Mouse (Mus musculus) CH12.LX (cell line): Measurements from ENCODE around the gene Atrx. TPM values are rescaled to one million over a fixed set of nuclear protein-coding genes. Genes with fewer than 3 reads are reported as not detected.

Source experiments
- DNase-seq: peaks from one replicate; pipeline ENCODE4 v3.0.0-alpha.2; 2013; ENCODE audit errors: extremely low read depth
- H3K27ac ChIP-seq: 2 replicates; pipeline ENCODE4 v1.5.1; 2012; ENCODE audit warnings: low read depth, mild to moderate bottlenecking, control low read depth, moderate library complexity; ENCODE audit not compliant: insufficient read depth
- H3K27me3 ChIP-seq: replicated peaks from 2 replicates; pipeline ENCODE3; 2012; ENCODE audit warnings: inconsistent platforms
- H3K36me3 ChIP-seq, 2 experiments: replicated peaks in 1 of 2; 2 replicates each; pipeline versions ENCODE3 to v1.6.1; 2012; ENCODE audit warnings: inconsistent platforms in 1 of 2, low read length in 1 of 2, mild to moderate bottlenecking in 1 of 2, mixed read lengths in 1 of 2, moderate library complexity in 1 of 2; ENCODE audit not compliant: control insufficient read depth in 1 of 2, insufficient read depth in 1 of 2
- H3K4me1 ChIP-seq, 2 experiments: 2 replicates each; pipeline ENCODE4 v1.6.1; 2012; ENCODE audit warnings: inconsistent platforms in 1 of 2, moderate library complexity in 1 of 2; ENCODE audit not compliant: insufficient read depth in 2 of 2, control insufficient read depth in 1 of 2
- H3K4me2 ChIP-seq: 2 replicates; pipeline ENCODE4 v1.6.1; 2012; ENCODE audit warnings: low read depth, mild to moderate bottlenecking, control low read depth; ENCODE audit not compliant: poor library complexity, insufficient read depth, severe bottlenecking
- H3K4me3 ChIP-seq, 3 experiments: fragments of 150-350 bp in 1 of 3; sonication (generic) in 1 of 3; replicated peaks in 1 of 3; 2 replicates each; pipeline versions ENCODE3 to v1.5.1; 2011 to 2012; ENCODE audit warnings: low read depth in 2 of 3, low read length in 2 of 3, mild to moderate bottlenecking in 2 of 3, moderate library complexity in 2 of 3, control low read depth in 1 of 3, improper control_type of control experiment in 1 of 3, inconsistent platforms in 1 of 3, mixed read lengths in 1 of 3; ENCODE audit not compliant: poor library complexity in 1 of 3
- H3K79me2 ChIP-seq: replicated peaks from 2 replicates; pipeline ENCODE4 v1.6.1; 2012; ENCODE audit warnings: mild to moderate bottlenecking, moderate library complexity; ENCODE audit not compliant: control insufficient read depth, poor library complexity, insufficient read depth, severe bottlenecking; ENCODE audit errors: extremely low read depth
- H3K9ac ChIP-seq: 2 replicates; pipeline ENCODE4 v1.6.1; 2012; ENCODE audit warnings: low read depth, mild to moderate bottlenecking, control low read depth, moderate library complexity; ENCODE audit not compliant: insufficient read depth
- H3K9me3 ChIP-seq: replicated peaks from 2 replicates; pipeline ENCODE3; 2012; ENCODE audit warnings: low read length, inconsistent platforms, mixed read lengths
- BHLHE40 ChIP-seq: IDR thresholded peaks from 2 replicates; pipeline ENCODE4 v1.6.1; 2011; ENCODE audit warnings: mild to moderate bottlenecking, low read depth, low read length, improper control_type of control experiment
- CHD1 ChIP-seq: IDR thresholded peaks from 2 replicates; pipeline ENCODE4 v1.6.1; 2012; ENCODE audit warnings: low read depth, low read length, improper control_type of control experiment, inconsistent platforms
- CHD2 ChIP-seq: IDR thresholded peaks from 2 replicates; pipeline ENCODE4 v1.6.1; 2011; ENCODE audit warnings: low read length, improper control_type of control experiment
- CTCF ChIP-seq, 2 experiments: IDR thresholded peaks in 1 of 2; conservative IDR thresholded peaks in 1 of 2; 2 replicates each; pipeline ENCODE4 v1.5.1; 2011 to 2012; ENCODE audit warnings: low read depth in 2 of 2, low read length in 2 of 2, improper control_type of control experiment in 1 of 2, inconsistent platforms in 1 of 2, mild to moderate bottlenecking in 1 of 2, moderate library complexity in 1 of 2
- E2F4 ChIP-seq: IDR thresholded peaks from 2 replicates; pipeline ENCODE4 v1.6.1; 2011; ENCODE audit warnings: low read depth, low read length, improper control_type of control experiment; ENCODE audit not compliant: insufficient replicate concordance
- ELF1 ChIP-seq: IDR thresholded peaks from 2 replicates; pipeline ENCODE4 v1.6.1; 2014; ENCODE audit warnings: low read depth, mild to moderate bottlenecking, inconsistent platforms, low read length, improper control_type of control experiment
- EP300 ChIP-seq: IDR thresholded peaks from 2 replicates; pipeline ENCODE4 v1.6.1; 2011; ENCODE audit warnings: low read length, improper control_type of control experiment
- ETS1 ChIP-seq: conservative IDR thresholded peaks from 2 replicates; pipeline ENCODE4 v1.6.1; 2012; ENCODE audit warnings: low read depth, mild to moderate bottlenecking, inconsistent platforms, low read length, improper control_type of control experiment, moderate library complexity
- GABPA ChIP-seq: IDR thresholded peaks from 2 replicates; pipeline ENCODE4 v1.6.1; 2012; ENCODE audit warnings: low read depth, low read length, improper control_type of control experiment, inconsistent platforms; ENCODE audit not compliant: insufficient replicate concordance
- HCFC1 ChIP-seq: IDR thresholded peaks from 2 replicates; pipeline ENCODE4 v1.6.1; 2012; ENCODE audit warnings: low read depth, mild to moderate bottlenecking, inconsistent platforms, low read length, improper control_type of control experiment
- IRF4 ChIP-seq: IDR thresholded peaks from 2 replicates; pipeline ENCODE4 v1.6.1; 2014; ENCODE audit warnings: low read depth, mild to moderate bottlenecking, inconsistent platforms, low read length, improper control_type of control experiment
- JUN ChIP-seq: IDR thresholded peaks from 2 replicates; pipeline ENCODE4 v1.6.1; 2011; ENCODE audit warnings: low read depth, mild to moderate bottlenecking, low read length, improper control_type of control experiment, moderate library complexity; ENCODE audit not compliant: insufficient read depth
- JUND ChIP-seq: conservative IDR thresholded peaks from 2 replicates; pipeline ENCODE4 v1.6.1; 2011; ENCODE audit warnings: low read depth, low read length, improper control_type of control experiment
- KAT2A ChIP-seq: IDR thresholded peaks from 2 replicates; pipeline ENCODE4 v1.6.1; 2012; ENCODE audit warnings: low read length, improper control_type of control experiment, inconsistent platforms; ENCODE audit not compliant: insufficient replicate concordance
- MAFK ChIP-seq: IDR thresholded peaks from 2 replicates; pipeline ENCODE4 v1.6.1; 2011; ENCODE audit warnings: low read length, improper control_type of control experiment; ENCODE audit not compliant: insufficient replicate concordance
- MAX ChIP-seq: IDR thresholded peaks from 2 replicates; pipeline ENCODE4 v1.6.1; 2011; ENCODE audit warnings: low read length, improper control_type of control experiment
- MAZ ChIP-seq: IDR thresholded peaks from 2 replicates; pipeline ENCODE4 v1.6.1; 2012; ENCODE audit warnings: low read depth, mild to moderate bottlenecking, inconsistent platforms, low read length, improper control_type of control experiment, moderate library complexity
- MEF2A ChIP-seq: IDR thresholded peaks from 2 replicates; pipeline ENCODE4 v1.6.1; 2014; ENCODE audit warnings: low read depth, mild to moderate bottlenecking, inconsistent platforms, low read length, improper control_type of control experiment, borderline replicate concordance
- MXI1 ChIP-seq: IDR thresholded peaks from 2 replicates; pipeline ENCODE4 v1.6.1; 2011; ENCODE audit warnings: mild to moderate bottlenecking, low read depth, low read length, improper control_type of control experiment
- MYC ChIP-seq: IDR thresholded peaks from 2 replicates; pipeline ENCODE4 v1.6.1; 2011; ENCODE audit warnings: low read depth, mild to moderate bottlenecking, improper control_type of control experiment, low read length
- NELFE ChIP-seq: IDR thresholded peaks from 2 replicates; pipeline ENCODE4 v1.6.1; 2011; ENCODE audit warnings: low read depth, low read length, improper control_type of control experiment
- NRF1 ChIP-seq: IDR thresholded peaks from 2 replicates; pipeline ENCODE4 v1.6.1; 2014; ENCODE audit warnings: low read depth, mild to moderate bottlenecking, inconsistent platforms, low read length, improper control_type of control experiment, moderate library complexity
- PAX5 ChIP-seq: IDR thresholded peaks from 2 replicates; pipeline ENCODE4 v1.6.1; 2012; ENCODE audit warnings: low read length, inconsistent platforms, mixed read lengths
- POLR2A ChIP-seq: IDR thresholded peaks from 2 replicates; pipeline ENCODE4 v1.6.1; 2011; ENCODE audit warnings: low read depth, mild to moderate bottlenecking, improper control_type of control experiment, low read length
- POLR2AphosphoS2 ChIP-seq: IDR thresholded peaks from 2 replicates; pipeline ENCODE4 v1.6.1; 2011; ENCODE audit warnings: low read depth, low read length, improper control_type of control experiment
- RAD21 ChIP-seq: IDR thresholded peaks from 2 replicates; pipeline ENCODE4 v1.6.1; 2011; ENCODE audit warnings: low read depth, mild to moderate bottlenecking, low read length, improper control_type of control experiment, moderate library complexity
- RCOR1 ChIP-seq: conservative IDR thresholded peaks from 2 replicates; pipeline ENCODE4 v1.6.1; 2012; ENCODE audit warnings: low read depth, mild to moderate bottlenecking, inconsistent platforms, low read length, improper control_type of control experiment
- SIN3A ChIP-seq: IDR thresholded peaks from 2 replicates; pipeline ENCODE4 v1.6.1; 2012; ENCODE audit warnings: low read length, improper control_type of control experiment, inconsistent platforms
- SMC3 ChIP-seq: IDR thresholded peaks from 2 replicates; pipeline ENCODE4 v1.6.1; 2011; ENCODE audit warnings: low read depth, low read length, improper control_type of control experiment
- TBP ChIP-seq: conservative IDR thresholded peaks from 2 replicates; pipeline ENCODE4 v1.6.1; 2011; ENCODE audit warnings: low read depth, low read length, improper control_type of control experiment
- TCF12 ChIP-seq: IDR thresholded peaks from 2 replicates; pipeline ENCODE4 v1.6.1; 2014; ENCODE audit warnings: low read depth, mild to moderate bottlenecking, inconsistent platforms, low read length, improper control_type of control experiment
- UBTF ChIP-seq: IDR thresholded peaks from 2 replicates; pipeline ENCODE4 v1.6.1; 2012; ENCODE audit warnings: low read depth, mild to moderate bottlenecking, inconsistent platforms, low read length, improper control_type of control experiment, moderate library complexity
- USF1 ChIP-seq: IDR thresholded peaks from 2 replicates; pipeline ENCODE4 v1.6.1; 2014; ENCODE audit warnings: low read depth, mild to moderate bottlenecking, inconsistent platforms, low read length, improper control_type of control experiment
- USF2 ChIP-seq: conservative IDR thresholded peaks from 2 replicates; pipeline ENCODE4 v1.6.1; 2011; ENCODE audit warnings: low read depth, low read length, improper control_type of control experiment
- ZC3H11A ChIP-seq: IDR thresholded peaks from 2 replicates; pipeline ENCODE4 v1.6.1; 2012; ENCODE audit warnings: low read depth, mild to moderate bottlenecking, inconsistent platforms, low read length, improper control_type of control experiment
- ZKSCAN1 ChIP-seq: IDR thresholded peaks from 2 replicates; pipeline ENCODE4 v1.6.1; 2012; ENCODE audit warnings: low read depth, inconsistent platforms, low read length, improper control_type of control experiment, borderline replicate concordance
- ZMIZ1 ChIP-seq: IDR thresholded peaks from 2 replicates; pipeline ENCODE4 v1.6.1; 2012; ENCODE audit warnings: low read depth, mild to moderate bottlenecking, inconsistent platforms, low read length, improper control_type of control experiment
- ZNF384 ChIP-seq: IDR thresholded peaks from 2 replicates; pipeline ENCODE4 v1.6.1; 2012; ENCODE audit warnings: low read depth, low read length, improper control_type of control experiment, inconsistent platforms
- dilution Hi-C: fragments of 300-500 bp; cut with MboI; formaldehyde crosslinking; loops from 2 replicates; pipeline ENCODE4 v1.14.3; 2020; ENCODE audit warnings: low sequenced_read_pairs; ENCODE audit not compliant: extremely low pct_unique_long_range_greater_than_20kb, extremely low pct_ligation_motif_present
- in situ Hi-C: fragments of 300-500 bp; cut with MboI; formaldehyde crosslinking; loops from 3 replicates; pipeline ENCODE4 v1.14.3; 2019; ENCODE audit warnings: low sequenced_read_pairs, low pct_ligation_motif_present, low pct_unique_long_range_greater_than_20kb, mixed read lengths
- polyA plus RNA-seq: library from polyadenylated mRNA; unstranded; fragments of >175 nt; gene quantifications from 2 replicates; pipeline ENCODE4 v1.2.1, GENCODE M21; 2012; ENCODE audit warnings: low read depth; ENCODE audit not compliant: insufficient read length
- total RNA-seq, 2 experiments: library from RNA; depleted of rRNA; stranded (reverse); fragments of 300-350 nt in 1 of 2; fragments of >200 nt in 1 of 2; gene quantifications; 2 replicates each; pipeline ENCODE4 v1.2.3; 2012 to 2014

Atrx gene
- total RNA-seq (2012; rRNA removed) (64.3 and 67.1 TPM in 2 replicates), total RNA-seq (2014; rRNA removed) (64.9 and 72.4 TPM in 2 replicates), polyA plus RNA-seq (83.6 and 87.5 TPM in 2 replicates)

DNA sequence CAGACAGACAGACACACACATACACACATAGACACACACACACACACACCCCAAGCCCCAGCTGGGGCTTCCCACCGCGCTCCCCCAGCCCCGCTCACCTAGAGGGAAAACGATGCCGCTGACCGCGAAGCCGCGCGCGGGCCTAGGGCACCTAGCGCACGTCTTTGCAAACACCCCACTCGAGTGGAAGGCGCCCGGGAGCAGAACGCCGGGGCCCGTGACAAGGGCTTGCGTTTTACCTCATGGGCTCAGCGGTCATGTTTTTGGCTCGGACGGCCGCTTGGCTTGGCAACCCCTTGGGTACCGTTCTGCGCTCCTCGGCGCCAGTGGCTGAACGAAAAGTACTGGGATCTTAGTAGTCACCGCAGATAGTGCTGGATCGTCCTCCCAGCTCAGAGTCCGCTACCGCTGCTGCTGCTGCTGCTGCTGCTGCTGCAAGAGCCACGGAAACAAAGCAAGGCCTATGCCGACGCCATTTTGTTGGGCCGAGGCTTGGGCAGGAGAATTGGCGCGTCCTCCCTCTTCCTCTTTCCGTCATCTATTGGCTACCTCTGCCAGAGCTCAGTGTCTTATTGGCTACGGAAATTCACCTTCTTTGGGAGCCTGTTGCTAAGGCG is at the start of gene Atrx:
Atrx (minus strand) TSS at position 543 of the 617 bp plus-strand sequence.
- in situ Hi-C loops: loop anchor here (10.0 kb wide), 1 partner anchor 86 kb away; the partner anchor contains the start of genes Cox7b and Magt1
- peaks cover 0 to 12% of the 10 kb centered on the region in 2 experiments for H3K36me3 ChIP-seq
- H3K4me2 ChIP-seq: peak within 1 kb of the TSS; percentile 50; the same call in 1 of the 2 replicates
- peak within 1 kb of the TSS; percentile 98 for H3K9ac ChIP-seq
- TF ChIP-seq CHD1: peak; percentile 41; the same call in 1 of the 2 replicates
- no peak for TF ChIP-seq USF1
- TF ChIP-seq KAT2A: no peak
- TF ChIP-seq ETS1: no peak
- TF ChIP-seq EP300: no peak
- TF ChIP-seq TCF12: peak; percentile 66
- TF ChIP-seq JUND: no peak
- TF ChIP-seq MEF2A: no peak
- no peak for TF ChIP-seq RCOR1
- no peak for TF ChIP-seq BHLHE40
- no peak; the same call in 1 of the 2 replicates for TF ChIP-seq HCFC1
- peak; percentile 71 for TF ChIP-seq NELFE
- peak; percentile 68; the same call in 1 of the 2 replicates for TF ChIP-seq ZMIZ1
- no peak for TF ChIP-seq USF2
- TF ChIP-seq MAZ: no peak
- TF ChIP-seq ELF1: no peak
- TF ChIP-seq MAX: peak; percentile 65; the same call in 1 of the 2 replicates
- no peak for TF ChIP-seq PAX5
- no peak for TF ChIP-seq ZKSCAN1
- TF ChIP-seq RAD21: no peak
- peak; percentile 51; the same call in 1 of the 2 replicates for TF ChIP-seq MXI1
- no peak for TF ChIP-seq JUN
- no peak for TF ChIP-seq NRF1
- TF ChIP-seq TBP: peak; percentile 83
- 0 out of 2 replicates have a peak, but pooled peaks have one; percentile 60 for TF ChIP-seq POLR2AphosphoS2
- no peak for TF ChIP-seq SMC3
- TF ChIP-seq UBTF: 0 out of 2 replicates have a peak, but pooled peaks have one; percentile 53
- TF ChIP-seq IRF4: no peak
- no peak; the same call in 1 of the 2 replicates for TF ChIP-seq CHD2
- TF ChIP-seq CTCF (conservative IDR thresholded peaks at IDR 0.05 in 1 of 2, IDR thresholded peaks at IDR 0.05 in 1 of 2; ENCODE audit: low read depth in 2 of 2, low read length in 2 of 2): no peak
- TF ChIP-seq POLR2A: peak; percentile 68; the same call in 1 of the 2 replicates
- no peak for TF ChIP-seq ZNF384
- no peak for TF ChIP-seq ZC3H11A
- TF ChIP-seq E2F4: no peak
- no peak for TF ChIP-seq MYC
- no peak for TF ChIP-seq GABPA
- peak; percentile 59; the same call in 1 of the 2 replicates for TF ChIP-seq SIN3A
- no peak for TF ChIP-seq MAFK
- TF ChIP-seq, all 38 proteins: peak for 11
- DNase-seq: peak; percentile 81
- Histone ChIP-seq H3K4me3 (peak within 1 kb of the TSS; percentile 70 to 97 (median 80)), H3K9me3 (no peaks in the 10 kb centered on the region), H3K27ac (peak within 1 kb of the TSS; percentile 90), H3K79me2 (peaks cover 40% of the 10 kb centered on the region), H3K27me3 (no peaks in the 10 kb centered on the region), H3K4me1 (peaks cover 0 to 10% of the 10 kb centered on the region in 2 experiments; a peak in 1 of 4 replicates)
- dilution Hi-C loops: no loop called here
